ENCODE assay signal across 23 mouse cellular contexts in genomic region chr10:62076248-62077134, GRCm38 (mm10). TPM values are rescaled to one million over a fixed set of nuclear protein-coding genes. Genes with fewer than 3 reads are reported as not detected.
DNase-seq lines count a peak whose midpoint lies in the region; ATAC-seq and TF ChIP-seq lines count a peak whose summit lies in the region.
"Had no signal": no experiment of that assay in that cellular context is flagged by ENCODE, and none has a peak within 500 bp of the region (broad histone marks: within the 10 kb centered on the region; RNA-seq: fewer than 3 reads in every experiment).

No protein-coding gene starts in this region.

- no peaks in the 10 kb centered on the region for H3K36me3 ChIP-seq in embryonic facial prominence, embryonic 14.5 days (ENCODE audit: control insufficient read depth, insufficient read depth, low read length)
- H3K36me3 ChIP-seq in embryonic facial prominence, embryonic 10.5 days (replicated peaks), result no peaks in the 10 kb centered on the region
- H3K36me3 ChIP-seq in stomach, embryonic 16.5 days (ENCODE audit: control insufficient read depth, insufficient read depth, low read length), result no peaks in the 10 kb centered on the region
- H3K36me3 ChIP-seq: heart, embryonic 12.5 days; midbrain, embryonic 15.5 days had no signal

- H3K9ac ChIP-seq in embryonic facial prominence, embryonic 14.5 days (ENCODE audit: low read depth, low read length), result no peak overlapping the region
- no peak overlapping the region for H3K9ac ChIP-seq in stomach, embryonic 16.5 days (ENCODE audit: low read length)
- H3K9ac ChIP-seq: heart, embryonic 12.5 days; hindbrain, embryonic 14.5 days; liver, embryonic 14.5 days; midbrain, embryonic 15.5 days had no signal

- TF ChIP-seq CTCF in lung, adult 2 months (IDR thresholded peaks at IDR 0.05; ENCODE audit: insufficient read depth, low read length), result no peak

- DNase-seq in embryonic facial prominence, embryonic 14.5 days (ENCODE audit: low spot score), result peak; percentile 9
- DNase-seq in embryonic facial prominence, embryonic 10.5 days (ENCODE audit: low spot score), result no peak
- DNase-seq in lung, adult 18-20 months, result peak; percentile 27 to 57
- DNase-seq in lung, adult 2 months, result no peak
- DNase-seq in lung, postnatal 10 days, result peak; percentile 59
- DNase-seq in frontal cortex, adult 2 months (ENCODE audit: extremely low spot score in 1 of 2, low spot score in 1 of 2), result no peak
- DNase-seq in gastrocnemius, postnatal 14 days, result no peak
- DNase-seq: adrenal gland, postnatal 14 days; cerebellum, adult 9-10 months; kidney, adult 2 months; kidney, postnatal 4 days; right cerebral cortex, adult 18-20 months; thymus, postnatal 14 days had no signal

- H3K4me1 ChIP-seq in embryonic facial prominence, embryonic 14.5 days (ENCODE audit: control insufficient read depth, insufficient read depth, low read length), result no peaks in the 10 kb centered on the region
- no peaks in the 10 kb centered on the region for H3K4me1 ChIP-seq in embryonic facial prominence, embryonic 10.5 days
- no peaks in the 10 kb centered on the region for H3K4me1 ChIP-seq in lung, adult 2 months (ENCODE audit: control insufficient read depth, insufficient read depth, low read length)
- peaks cover 6% of the 10 kb centered on the region for H3K4me1 ChIP-seq in stomach, embryonic 16.5 days (ENCODE audit: control insufficient read depth, insufficient read depth, low read length)
- H3K4me1 ChIP-seq: heart, embryonic 12.5 days; megakaryocyte, embryonic 14.5 days; midbrain, embryonic 15.5 days had no signal

- TF ChIP-seq POLR2A in lung, adult 2 months (IDR thresholded peaks at IDR 0.05; ENCODE audit: borderline replicate concordance, extremely low read depth, low read depth, low read length), result no peak

- intact Hi-C loops in gastrocnemius, postnatal 14 days (cut with DNase I; ENCODE audit: low total_unique reads), result no loop called here

- 62% methylated on average over 11 of the region's 11 CpGs for WGBS in embryonic facial prominence, embryonic 14.5 days
- WGBS in embryonic facial prominence, embryonic 10.5 days, result 88% methylated on average over 11 of the region's 11 CpGs
- WGBS in lung, adult 2 months, result 38% methylated on average over 11 of the region's 11 CpGs
- 29% methylated on average over 11 of the region's 11 CpGs for WGBS in stomach, embryonic 16.5 days

- no peak overlapping the region for H3K4me2 ChIP-seq in embryonic facial prominence, embryonic 14.5 days (ENCODE audit: low read depth, low read length)
- no peak overlapping the region for H3K4me2 ChIP-seq in stomach, embryonic 16.5 days (ENCODE audit: low read depth, low read length)
- H3K4me2 ChIP-seq: heart, embryonic 12.5 days; hindbrain, embryonic 14.5 days; midbrain, embryonic 15.5 days had no signal

- H3K9me3 ChIP-seq in embryonic facial prominence, embryonic 14.5 days (ENCODE audit: control insufficient read depth, low read length), result peaks cover 15% of the 10 kb centered on the region
- peaks cover 18% of the 10 kb centered on the region for H3K9me3 ChIP-seq in embryonic facial prominence, embryonic 10.5 days
- H3K9me3 ChIP-seq in stomach, embryonic 16.5 days (replicated peaks; ENCODE audit: control insufficient read depth, low read length), result peaks cover 3% of the 10 kb centered on the region; the same call in 1 of the 2 replicates
- H3K9me3 ChIP-seq: midbrain, embryonic 15.5 days had no signal

- no peak overlapping the region for H3K27ac ChIP-seq in embryonic facial prominence, embryonic 14.5 days (replicated peaks; ENCODE audit: low read depth, low read length)
- no peak overlapping the region for H3K27ac ChIP-seq in embryonic facial prominence, embryonic 10.5 days (replicated peaks)
- no peak overlapping the region for H3K27ac ChIP-seq in stomach, embryonic 16.5 days (ENCODE audit: low read length)
- H3K27ac ChIP-seq: hindbrain, embryonic 14.5 days; liver, embryonic 14.5 days; midbrain, embryonic 15.5 days had no signal

- no peak for ATAC-seq in embryonic facial prominence, embryonic 14.5 days (ENCODE audit: low read depth)
- peak; percentile 60; the same call in 1 of the 2 replicates for ATAC-seq in stomach, embryonic 16.5 days (ENCODE audit: insufficient read depth, low FRiP score)
- ATAC-seq: midbrain, embryonic 15.5 days had no signal

- H3K4me3 ChIP-seq in embryonic facial prominence, embryonic 14.5 days (ENCODE audit: low read depth, low read length), result no peak overlapping the region
- H3K4me3 ChIP-seq in embryonic facial prominence, embryonic 10.5 days, result no peak overlapping the region
- H3K4me3 ChIP-seq in lung, adult 2 months (replicated peaks; ENCODE audit: extremely low read depth, low read depth, low read length), result no peak overlapping the region
- H3K4me3 ChIP-seq in stomach, embryonic 16.5 days (replicated peaks; ENCODE audit: low read length), result no peak overlapping the region
- H3K4me3 ChIP-seq: heart, embryonic 12.5 days; megakaryocyte, embryonic 14.5 days; midbrain, embryonic 15.5 days had no signal

- no peaks in the 10 kb centered on the region for H3K27me3 ChIP-seq in embryonic facial prominence, embryonic 14.5 days (replicated peaks; ENCODE audit: control insufficient read depth, insufficient read depth, low read length)
- H3K27me3 ChIP-seq in embryonic facial prominence, embryonic 10.5 days (replicated peaks; ENCODE audit: low read depth, poor library complexity, severe bottlenecking), result no peaks in the 10 kb centered on the region
- no peaks in the 10 kb centered on the region for H3K27me3 ChIP-seq in stomach, embryonic 16.5 days (ENCODE audit: control insufficient read depth, insufficient read depth, low read length)
- H3K27me3 ChIP-seq: midbrain, embryonic 15.5 days had no signal

RNA-seq across cellular contexts. Expression of gene Neurog3, which starts 56.4 kb away (rescaled TPM):
- polyA plus RNA-seq in embryonic facial prominence, embryonic 14.5 days (2014; fragmentation: Nextera tagmentation; extraction: Ambion mirVana), result not detected in 2 replicates
- 0.88 and 0.98 TPM in 2 replicates for polyA plus RNA-seq in embryonic facial prominence, embryonic 10.5 days (2016; fragmentation: Nextera tagmentation; extraction: Ambion mirVana)
- polyA plus RNA-seq in lung, adult 2 months (2012; rRNA removed), result not detected in 2 replicates
- 4.4 and 5.2 TPM in 2 replicates for polyA plus RNA-seq in stomach, embryonic 16.5 days (2015; fragmentation: Nextera tagmentation; extraction: Ambion mirVana)
- 0.08 and 0.29 TPM in 2 replicates for polyA plus RNA-seq in frontal cortex, adult 2 months (2012; rRNA removed)
- not detected for total RNA-seq in gastrocnemius, postnatal 14 days (2021)
- total RNA-seq: adrenal gland, postnatal 14 days; CH12.LX; heart, postnatal 25 days had no signal
- polyA plus RNA-seq: gonadal fat pad, adult 2 months; heart, embryonic 12.5 days; hindbrain, embryonic 14.5 days; kidney, adult 2 months; limb, embryonic 11.5 days had no signal

Comparison
In these comparisons a context has a peak if more than half of its experiments do, and no peak if none do; other contexts are left out.
1. DNase-seq: peak in embryonic facial prominence, embryonic 14.5 days (single experiment), lung, adult 18-20 months (2 of 2) and lung, postnatal 10 days (single experiment); none in embryonic facial prominence, embryonic 10.5 days (single experiment), lung, adult 2 months (single experiment), frontal cortex, adult 2 months (0 of 2) and gastrocnemius, postnatal 14 days (single experiment).